Comparison of ENCODE assay signal across 9 mouse cellular contexts in the genomic region with DNA sequence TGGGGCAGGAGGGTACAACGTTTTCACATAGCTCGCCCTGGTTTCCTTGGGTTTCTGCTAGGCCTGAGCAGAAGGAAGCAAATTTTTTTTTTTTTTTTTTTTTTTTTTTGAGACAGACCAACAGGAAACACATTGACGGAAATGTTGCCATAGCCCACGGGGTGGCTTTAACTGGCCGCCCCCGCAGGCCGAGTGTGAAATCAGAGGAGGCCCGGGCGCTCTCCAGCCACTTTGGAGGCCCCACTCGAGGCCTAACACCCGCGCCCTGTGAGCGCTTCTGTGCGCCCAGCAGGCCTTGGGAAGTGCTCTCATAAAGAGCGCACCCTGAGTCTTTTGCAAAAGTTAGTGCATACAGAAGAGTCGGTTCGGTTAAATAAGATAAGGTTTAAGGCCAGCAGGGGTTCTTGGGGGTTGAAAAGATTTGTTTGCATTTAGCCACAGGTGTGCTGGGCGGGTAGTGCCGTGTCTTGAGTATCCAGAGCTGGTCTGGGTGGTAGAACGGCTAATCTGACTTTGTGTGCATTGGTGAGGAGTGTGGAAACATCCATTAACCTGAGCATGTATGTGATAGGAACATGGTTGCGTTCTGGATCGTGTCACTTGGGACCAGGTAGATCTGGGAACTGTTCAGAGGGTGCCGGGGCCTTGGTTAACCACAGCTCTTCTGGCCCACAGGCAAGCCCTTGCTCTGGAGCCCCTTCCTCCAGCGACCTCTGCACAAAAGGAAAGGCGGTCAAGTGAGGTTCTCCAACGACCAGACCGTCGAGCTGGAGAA. TPM values are rescaled to one million over a fixed set of nuclear protein-coding genes. Genes with fewer than 3 reads are reported as not detected.
DNase-seq lines count a peak whose midpoint lies in the region; ATAC-seq and TF ChIP-seq lines count a peak whose summit lies in the region.
"Had no signal": no experiment of that assay in that cellular context is flagged by ENCODE, and none has a peak within 500 bp of the region (broad histone marks: within the 10 kb centered on the region; RNA-seq: fewer than 3 reads in every experiment).

No protein-coding gene starts in this region.

- H3K9me3 ChIP-seq in liver, embryonic 14.5 days (ENCODE audit: control insufficient read depth, low read length), result no peaks in the 10 kb centered on the region
- H3K9me3 ChIP-seq: midbrain, embryonic 12.5 days had no signal

- no peaks in the 10 kb centered on the region for H3K36me3 ChIP-seq in liver, embryonic 14.5 days (replicated peaks; ENCODE audit: control insufficient read depth, insufficient read depth, low read depth)
- 0 out of 2 replicates have a peak, but pooled peaks cover 3% of the 10 kb centered on the region for H3K36me3 ChIP-seq in small intestine, adult 2 months (ENCODE audit: control insufficient read depth, insufficient read depth, low read length)
- H3K36me3 ChIP-seq: midbrain, embryonic 12.5 days had no signal

- H3K9ac ChIP-seq in liver, embryonic 14.5 days (replicated peaks), result no peak overlapping the region; the same call in 1 of the 2 replicates
- H3K9ac ChIP-seq: midbrain, embryonic 12.5 days had no signal

- ATAC-seq in liver, embryonic 14.5 days (ENCODE audit: insufficient read depth), result no peak

- H3K4me1 ChIP-seq in liver, embryonic 14.5 days (replicated peaks; ENCODE audit: control insufficient read depth in 2 of 2, insufficient read depth in 2 of 2, low read length in 1 of 2), result peaks cover 0 to 9% of the 10 kb centered on the region in 2 experiments; a peak in 2 of 4 replicates
- peaks cover 8% of the 10 kb centered on the region for H3K4me1 ChIP-seq in small intestine, adult 2 months (ENCODE audit: control insufficient read depth, insufficient read depth, insufficient read length, low read length)

- H3K4me2 ChIP-seq in liver, embryonic 14.5 days (ENCODE audit: low read depth), result peak overlapping the region; percentile 71
- H3K4me2 ChIP-seq: midbrain, embryonic 12.5 days had no signal

- WGBS in liver, embryonic 14.5 days (ENCODE audit: insufficient replicate concordance), result 10% methylated on average over 28 of the region's 28 CpGs
- WGBS in small intestine, adult 2 months, result 31% methylated on average over 28 of the region's 28 CpGs

- no peak for TF ChIP-seq CTCF in liver, embryonic 14.5 days (IDR thresholded peaks at IDR 0.05; ENCODE audit: low read depth)
- no peak for TF ChIP-seq CTCF in small intestine, adult 2 months (IDR thresholded peaks at IDR 0.05; ENCODE audit: extremely low read depth, insufficient read length, insufficient replicate concordance, low read depth, low read length)

- intact Hi-C loops in left cerebral cortex, postnatal 14 days (cut with DNase I), result no loop called here
- intact Hi-C loops in heart, postnatal 36 days (cut with DNase I), result loop anchor here (5.0 kb wide), 2 partner anchors 106 to 126 kb away; no protein-coding TSS in a partner anchor

- no peak overlapping the region for H3K27ac ChIP-seq in liver, embryonic 14.5 days
- 0 out of 2 replicates have a peak overlapping the region, but pooled peaks have one; percentile 31 for H3K27ac ChIP-seq in small intestine, adult 2 months (ENCODE audit: insufficient read depth, low read depth, low read length)
- H3K27ac ChIP-seq: midbrain, embryonic 12.5 days had no signal

- no peak for TF ChIP-seq EP300 in liver, embryonic 14.5 days (IDR thresholded peaks at IDR 0.05; ENCODE audit: low read depth)

- H3K4me3 ChIP-seq in liver, embryonic 14.5 days (ENCODE audit: insufficient read depth in 1 of 2, low read depth in 2 of 2, low read length in 2 of 2), result peak overlapping the region; percentile 67 to 73
- H3K4me3 ChIP-seq in small intestine, adult 2 months (ENCODE audit: low read depth, low read length), result peak overlapping the region; percentile 24; the same call in 1 of the 2 replicates
- H3K4me3 ChIP-seq: midbrain, embryonic 12.5 days had no signal

- peak; percentile 18 to 30 for DNase-seq in left cerebral cortex, postnatal 14 days (ENCODE audit: low spot score in 2 of 2)
- no peak for DNase-seq in left cerebral cortex, adult 18-20 months (ENCODE audit: low spot score in 2 of 2)
- DNase-seq in brain, adult 2 months (ENCODE audit: low read depth, low spot score), result peak; percentile 17
- DNase-seq in heart, postnatal 36 days, result peak; percentile 34 to 39
- DNase-seq in liver, embryonic 14.5 days (ENCODE audit: low read depth in 3 of 3, low spot score in 3 of 3), result no peak
- DNase-seq in cerebellum, adult 18-20 months, result no peak
- DNase-seq in ovary, postnatal 14 days (ENCODE audit: low spot score), result no peak

- TF ChIP-seq POLR2A in small intestine, adult 2 months (IDR thresholded peaks at IDR 0.05; ENCODE audit: low read depth, low read length), result no peak

- peaks cover 51% of the 10 kb centered on the region for H3K27me3 ChIP-seq in liver, embryonic 14.5 days (ENCODE audit: control insufficient read depth, insufficient read depth, low read length)
- H3K27me3 ChIP-seq in small intestine, adult 2 months (ENCODE audit: control insufficient read depth, insufficient read depth, low read length), result peaks cover 55% of the 10 kb centered on the region

RNA-seq across cellular contexts. Expression of gene Hhex, which starts 2.1 kb away (rescaled TPM):
- 1 to 10 TPM; 2.2 to 3.4 TPM for total RNA-seq in left cerebral cortex, postnatal 14 days (2021)
- total RNA-seq in left cerebral cortex, adult 18-20 months (2021), result 1 to 10 TPM; 1.7 to 2.0 TPM
- total RNA-seq in heart, postnatal 36 days (2021), result 1 to 10 TPM; 3.3 to 4.4 TPM
- 10.3 and 10.4 TPM in 2 replicates for polyA plus RNA-seq in liver, embryonic 14.5 days (2012; rRNA removed)
- polyA plus RNA-seq in liver, embryonic 14.5 days (2014; fragmentation: Nextera tagmentation; extraction: Ambion mirVana), result 13.5 and 14.0 TPM in 2 replicates
- polyA plus RNA-seq in small intestine, adult 2 months (2012; rRNA removed), result 7.6 and 9.4 TPM in 2 replicates

Comparison
In these comparisons a context has a peak if more than half of its experiments do, and no peak if none do; other contexts are left out.
1. DNase-seq: peak in left cerebral cortex, postnatal 14 days (2 of 2), brain, adult 2 months (single experiment) and heart, postnatal 36 days (2 of 2); none in left cerebral cortex, adult 18-20 months (0 of 2), liver, embryonic 14.5 days (0 of 3), cerebellum, adult 18-20 months (0 of 2) and ovary, postnatal 14 days (single experiment).